Mouse (Mus musculus) heart, embryonic 13.5 days (tissue): Measurements from ENCODE around the gene Dynlrb1. TPM values are rescaled to one million over a fixed set of nuclear protein-coding genes. Genes with fewer than 3 reads are reported as not detected.
A peak's percentile ranks its signal among the peaks of the same experiment; 100 is the strongest.

Source experiments
- ATAC-seq: fragments of 200-750 bp; cut with Nextera tagmentation; 2 replicates; pipeline ENCODE4 v1.8.0; 2017; ENCODE audit warnings: moderate TSS enrichment; ENCODE audit not compliant: insufficient number of reproducible peaks, low FRiP score, low TSS enrichment; ENCODE audit errors: extremely low read depth
- H3K27ac ChIP-seq: fragments of 300-500 bp; sonication (generic); replicated peaks from 2 replicates; pipeline ENCODE4 v1.5.1; 2015; ENCODE audit warnings: moderate library complexity, mild to moderate bottlenecking, inconsistent platforms
- H3K27me3 ChIP-seq: fragments of 300-500 bp; sonication (generic); replicated peaks from 2 replicates; pipeline ENCODE4 v1.6.1; 2015; ENCODE audit warnings: mild to moderate bottlenecking, inconsistent platforms
- H3K36me3 ChIP-seq: fragments of 300-500 bp; sonication (generic); 2 replicates; pipeline ENCODE4 v1.6.1; 2015; ENCODE audit warnings: mild to moderate bottlenecking, inconsistent platforms
- H3K4me1 ChIP-seq: fragments of 300-500 bp; sonication (generic); 2 replicates; pipeline ENCODE4 v1.6.1; 2015; ENCODE audit warnings: inconsistent platforms
- H3K4me2 ChIP-seq: fragments of 300-500 bp; sonication (generic); 2 replicates; pipeline ENCODE4 v1.6.1; 2015; ENCODE audit warnings: inconsistent platforms, mild to moderate bottlenecking, moderate library complexity
- H3K4me3 ChIP-seq: fragments of 300-500 bp; sonication (generic); 2 replicates; pipeline ENCODE4 v1.5.1; 2015; ENCODE audit warnings: moderate library complexity, mild to moderate bottlenecking, inconsistent platforms
- H3K9ac ChIP-seq: fragments of 300-500 bp; sonication (generic); 2 replicates; pipeline ENCODE4 v1.6.1; 2015; ENCODE audit warnings: inconsistent platforms, mild to moderate bottlenecking, moderate library complexity
- H3K9me3 ChIP-seq: fragments of 300-500 bp; sonication (generic); 2 replicates; pipeline ENCODE4 v1.6.1; 2016; ENCODE audit warnings: inconsistent platforms
- WGBS: fragments of 180-500 bp; shearing (Covaris S2); methylation state at CpG from one replicate; pipeline ENCODE4 v1.1.7; 2015; ENCODE audit warnings: mixed read lengths; 5-methylcytosine and 5-hydroxymethylcytosine counted together
- polyA plus RNA-seq: library from polyadenylated mRNA; unstranded; fragments of >200 nt; fragmentation: Nextera tagmentation; extraction: Ambion mirVana; gene quantifications from 2 replicates; pipeline ENCODE4 v1.2.1, GENCODE M21; 2015

Dynlrb1 gene
- polyA plus RNA-seq, 1 experiment from 2014 or later, result 412 TPM

GRCm38 (mm10) chr2:155249588-155249987 is 13.3 kb downstream of the Dynlrb1 start:
- H3K9me3 ChIP-seq, result no peaks in the 10 kb centered on the region
- peaks cover 16% of the 10 kb centered on the region for H3K4me1 ChIP-seq
- H3K36me3 ChIP-seq, result peaks cover 73% of the 10 kb centered on the region
- no peak overlapping the region for H3K4me3 ChIP-seq
- no peak overlapping the region for H3K27ac ChIP-seq
- H3K4me2 ChIP-seq, result no peak overlapping the region
- no peaks in the 10 kb centered on the region for H3K27me3 ChIP-seq
- no peak overlapping the region for H3K9ac ChIP-seq
- ATAC-seq, result no peak
- 85% methylated on average over 5 of the region's 5 CpGs for WGBS

GRCm38 (mm10) chr2:155265526-155265925 is 29.2 kb downstream of the Dynlrb1 start:
- Histone ChIP-seq H3K4me3 (no peak overlapping the region), H3K9me3 (no peaks in the 10 kb centered on the region), H3K4me2 (no peak overlapping the region), H3K27me3 (no peaks in the 10 kb centered on the region), H3K27ac (no peak overlapping the region), H3K36me3 (no peaks in the 10 kb centered on the region), H3K4me1 (no peaks in the 10 kb centered on the region), H3K9ac (no peak overlapping the region)
- WGBS, result 82% methylated on average over 6 of the region's 6 CpGs
- ATAC-seq, result no peak

GRCm38 (mm10) chr2:155266896-155267295 is 30.6 kb downstream of the Dynlrb1 start:
- 73% methylated on average over 5 of the region's 5 CpGs for WGBS
- no peaks in the 10 kb centered on the region for H3K4me1 ChIP-seq
- H3K9me3 ChIP-seq, result no peaks in the 10 kb centered on the region
- no peak overlapping the region for H3K27ac ChIP-seq
- H3K4me3 ChIP-seq, result no peak overlapping the region
- H3K27me3 ChIP-seq, result no peaks in the 10 kb centered on the region
- no peaks in the 10 kb centered on the region for H3K36me3 ChIP-seq
- H3K4me2 ChIP-seq, result no peak overlapping the region
- no peak overlapping the region for H3K9ac ChIP-seq
- ATAC-seq, result no peak

GRCm38 (mm10) chr2:155271957-155272356 is 35.6 kb downstream of the Dynlrb1 start:
- Histone ChIP-seq H3K4me3 (no peak overlapping the region), H3K27me3 (no peaks in the 10 kb centered on the region), H3K4me1 (peaks cover 16% of the 10 kb centered on the region), H3K9me3 (no peaks in the 10 kb centered on the region), H3K4me2 (no peak overlapping the region), H3K27ac (no peak overlapping the region), H3K9ac (no peak overlapping the region), H3K36me3 (no peaks in the 10 kb centered on the region)
- ATAC-seq, result no peak
- WGBS, result 80% methylated on average over 6 of the region's 6 CpGs

DNA sequence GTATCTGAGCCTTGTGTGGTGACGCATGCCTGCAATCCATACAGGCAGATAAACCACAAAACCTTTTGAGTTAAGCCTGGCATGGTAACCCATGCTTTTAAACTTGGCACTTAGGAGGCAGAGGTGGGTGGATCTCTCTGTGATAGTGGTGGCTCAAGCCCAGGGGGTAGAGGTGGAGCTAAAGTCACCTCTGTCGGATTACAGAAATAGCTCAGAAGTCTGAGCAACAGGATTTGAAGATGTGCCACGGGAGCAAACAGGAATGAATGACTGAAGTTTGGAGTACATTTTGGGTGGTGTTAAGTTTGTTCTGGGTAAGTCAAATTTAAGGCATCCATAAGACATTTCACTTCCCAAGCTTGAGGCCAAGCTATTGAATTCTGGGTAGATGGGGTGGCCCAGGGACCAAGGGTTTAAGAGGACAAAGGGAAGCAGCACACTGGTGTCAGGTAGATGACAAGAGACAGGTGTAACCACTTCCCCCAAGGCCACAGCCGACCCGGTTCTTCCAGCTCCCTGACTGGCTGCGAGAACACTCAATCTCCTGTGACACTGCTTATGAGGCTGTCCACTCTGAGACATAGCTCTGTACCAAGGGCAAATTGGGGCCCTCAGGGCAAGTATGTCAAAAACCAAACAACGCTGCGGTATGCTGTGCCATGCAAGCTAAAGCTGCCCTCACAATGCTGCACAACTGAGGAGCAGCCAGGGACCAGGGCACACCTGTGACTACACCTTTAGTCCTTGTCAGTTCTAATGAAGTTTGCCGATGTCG is 36.2 kb downstream of the Dynlrb1 start:
- peaks cover 2% of the 10 kb centered on the region; the same call in 1 of the 2 replicates for H3K36me3 ChIP-seq
- no peak for ATAC-seq
- H3K4me2 ChIP-seq, result no peak overlapping the region
- no peak overlapping the region for H3K9ac ChIP-seq
- WGBS, result 63% methylated on average over 10 of the region's 10 CpGs
- H3K9me3 ChIP-seq, result no peaks in the 10 kb centered on the region
- H3K4me3 ChIP-seq, result no peak overlapping the region
- H3K4me1 ChIP-seq, result peaks cover 22% of the 10 kb centered on the region
- no peak overlapping the region for H3K27ac ChIP-seq
- H3K27me3 ChIP-seq, result no peaks in the 10 kb centered on the region

DNA sequence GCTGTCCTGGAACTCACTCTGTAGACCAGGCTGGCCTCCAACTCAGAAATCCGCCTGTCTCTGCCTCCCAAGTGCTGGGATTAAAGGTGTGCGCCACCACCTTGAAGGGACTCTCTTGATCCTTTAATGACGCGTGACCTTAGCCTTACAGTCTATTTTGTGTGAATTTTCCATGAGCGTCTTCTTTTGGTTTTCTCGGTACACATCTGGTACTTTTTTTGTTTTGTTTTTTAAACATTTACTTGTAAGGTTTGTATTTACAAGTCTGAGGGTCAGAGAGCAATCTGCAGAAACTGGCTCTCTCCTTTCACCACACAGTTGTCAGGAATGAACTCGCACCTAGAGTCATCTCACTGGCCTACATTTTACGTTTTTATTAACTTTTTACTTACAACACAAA is 37.3 kb downstream of the Dynlrb1 start:
- ATAC-seq, result no peak
- no peaks in the 10 kb centered on the region for H3K9me3 ChIP-seq
- H3K4me3 ChIP-seq, result no peak overlapping the region
- H3K4me1 ChIP-seq, result peaks cover 26% of the 10 kb centered on the region
- peaks cover 12% of the 10 kb centered on the region for H3K36me3 ChIP-seq
- H3K27me3 ChIP-seq, result no peaks in the 10 kb centered on the region
- no peak overlapping the region for H3K27ac ChIP-seq
- H3K9ac ChIP-seq, result no peak overlapping the region
- 84% methylated on average over 8 of the region's 8 CpGs for WGBS
- H3K4me2 ChIP-seq, result no peak overlapping the region

GRCm38 (mm10) chr2:155276195-155276594 is 39.9 kb downstream of the Dynlrb1 start, which contains the start of gene Map1lc3a:
Gene Map1lc3a, plus strand, starts transcription at chr2:155276297.
- Histone ChIP-seq H3K27me3 (no peaks in the 10 kb centered on the region), H3K4me2 (peak within 1 kb of the TSS; percentile 90), H3K4me3 (peak within 1 kb of the TSS; percentile 97), H3K27ac (peak within 1 kb of the TSS; percentile 93), H3K36me3 (peaks cover 29% of the 10 kb centered on the region), H3K9me3 (no peaks in the 10 kb centered on the region), H3K9ac (peak within 1 kb of the TSS; percentile 99), H3K4me1 (peaks cover 26% of the 10 kb centered on the region)
- WGBS, result under 1% methylated on average over 47 of the region's 47 CpGs
- peak; percentile 78 for ATAC-seq

GRCm38 (mm10) chr2:155276621-155277175 is 40.4 kb downstream of the Dynlrb1 start:
- Histone ChIP-seq H3K4me3 (peak overlapping the region; percentile 97), H3K27ac (peak overlapping the region; percentile 93), H3K9me3 (no peaks in the 10 kb centered on the region), H3K4me1 (peaks cover 26% of the 10 kb centered on the region), H3K9ac (peak overlapping the region; percentile 99), H3K27me3 (no peaks in the 10 kb centered on the region), H3K36me3 (peaks cover 33% of the 10 kb centered on the region), H3K4me2 (peak overlapping the region; percentile 90)
- WGBS, result 0% methylated on average over 46 of the region's 49 CpGs
- peak; percentile 88 for ATAC-seq

GRCm38 (mm10) chr2:155277721-155278120 is 41.4 kb downstream of the Dynlrb1 start:
- Histone ChIP-seq H3K4me1 (peaks cover 22% of the 10 kb centered on the region), H3K36me3 (peaks cover 35% of the 10 kb centered on the region), H3K9me3 (no peaks in the 10 kb centered on the region), H3K9ac (peak overlapping the region; percentile 99), H3K27me3 (no peaks in the 10 kb centered on the region), H3K4me2 (peak overlapping the region; percentile 90), H3K4me3 (peak overlapping the region; percentile 97), H3K27ac (0 out of 2 replicates have a peak overlapping the region, but pooled peaks have one; percentile 93)
- WGBS, result 82% methylated on average over 2 of the region's 2 CpGs
- no peak for ATAC-seq

DNA sequence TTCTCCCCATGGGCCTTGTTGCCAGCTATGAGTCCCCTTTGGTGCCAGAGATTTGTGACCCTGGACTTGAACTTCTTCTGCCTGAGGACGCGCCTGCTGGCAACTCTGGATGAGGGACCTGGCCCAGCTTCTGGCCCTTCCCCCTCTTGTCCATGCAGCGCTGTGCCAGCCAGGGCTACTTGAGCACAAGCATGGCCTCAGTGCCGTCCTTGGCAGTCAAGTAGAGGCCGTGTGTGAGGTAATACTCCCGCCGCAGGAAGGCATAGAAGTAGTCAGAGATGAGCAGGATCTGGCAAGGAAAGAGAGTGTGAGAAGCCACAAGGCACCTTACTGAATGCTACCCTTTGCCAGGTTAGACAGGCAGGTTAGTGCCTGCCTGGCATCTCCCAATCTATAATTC is 42.0 kb downstream of the Dynlrb1 start:
- WGBS, result 84% methylated on average over 7 of the region's 7 CpGs
- H3K9me3 ChIP-seq, result no peaks in the 10 kb centered on the region
- H3K27me3 ChIP-seq, result no peaks in the 10 kb centered on the region
- ATAC-seq, result no peak
- no peak overlapping the region; the same call in 1 of the 2 replicates for H3K9ac ChIP-seq
- H3K4me3 ChIP-seq, result no peak overlapping the region
- H3K4me1 ChIP-seq, result peaks cover 25% of the 10 kb centered on the region
- H3K27ac ChIP-seq, result no peak overlapping the region
- H3K36me3 ChIP-seq, result peaks cover 35% of the 10 kb centered on the region
- no peak overlapping the region for H3K4me2 ChIP-seq

DNA sequence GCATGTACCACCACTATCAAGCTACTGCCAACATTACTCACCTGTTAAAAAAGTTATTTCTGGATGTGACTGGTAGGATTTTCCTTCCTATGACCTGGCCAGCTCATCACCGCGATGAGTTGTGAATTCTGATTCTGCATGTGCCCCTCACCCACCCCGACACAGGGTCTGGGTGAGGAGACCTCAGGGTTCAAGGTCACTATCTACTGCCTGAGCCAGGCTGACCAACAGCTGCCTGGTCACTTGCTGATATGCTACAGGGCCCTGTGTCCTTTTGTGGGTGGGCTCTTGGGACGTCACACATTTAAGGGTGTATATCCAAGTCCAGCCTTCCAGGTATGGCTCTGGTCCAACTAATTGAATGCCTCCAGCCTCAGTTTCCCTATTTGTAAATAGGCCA is 42.8 kb downstream of the Dynlrb1 start:
- H3K4me3 ChIP-seq, result no peak overlapping the region
- 81% methylated on average over 4 of the region's 4 CpGs for WGBS
- peaks cover 38% of the 10 kb centered on the region for H3K36me3 ChIP-seq
- H3K4me1 ChIP-seq, result peaks cover 33% of the 10 kb centered on the region
- H3K27me3 ChIP-seq, result no peaks in the 10 kb centered on the region
- no peak overlapping the region for H3K27ac ChIP-seq
- ATAC-seq, result no peak
- no peaks in the 10 kb centered on the region for H3K9me3 ChIP-seq
- no peak overlapping the region for H3K4me2 ChIP-seq
- H3K9ac ChIP-seq, result no peak overlapping the region

- Histone ChIP-seq H3K4me3 (no peak overlapping the region), H3K4me1 (peaks cover 42% of the 10 kb centered on the region), H3K27ac (no peak overlapping the region), H3K4me2 (no peak overlapping the region), H3K9me3 (no peaks in the 10 kb centered on the region), H3K36me3 (peaks cover 38% of the 10 kb centered on the region), H3K9ac (no peak overlapping the region), H3K27me3 (no peaks in the 10 kb centered on the region)
- ATAC-seq, result no peak
- WGBS, result 59% methylated on average over 2 of the region's 2 CpGs
These were observed 43.8 kb downstream of the Dynlrb1 start for GRCm38 (mm10) chr2:155280116-155280515.
